Mouse (Mus musculus) CH12.LX (cell line): ENCODE results near the gene Rsph3b. TPM values are rescaled to one million over a fixed set of nuclear protein-coding genes. Genes with fewer than 3 reads are reported as not detected.

Source experiments
- DNase-seq: peaks from one replicate; pipeline ENCODE4 v3.0.0-alpha.2; 2013; ENCODE audit errors: extremely low read depth
- H3K27ac ChIP-seq: 2 replicates; pipeline ENCODE4 v1.5.1; 2012; ENCODE audit warnings: low read depth, mild to moderate bottlenecking, control low read depth, moderate library complexity; ENCODE audit not compliant: insufficient read depth
- H3K27me3 ChIP-seq: replicated peaks from 2 replicates; pipeline ENCODE3; 2012; ENCODE audit warnings: inconsistent platforms
- H3K36me3 ChIP-seq, 2 experiments: replicated peaks in 1 of 2; 2 replicates each; pipeline versions ENCODE3 to v1.6.1; 2012; ENCODE audit warnings: inconsistent platforms in 1 of 2, low read length in 1 of 2, mild to moderate bottlenecking in 1 of 2, mixed read lengths in 1 of 2, moderate library complexity in 1 of 2; ENCODE audit not compliant: control insufficient read depth in 1 of 2, insufficient read depth in 1 of 2
- H3K4me1 ChIP-seq, 2 experiments: 2 replicates each; pipeline ENCODE4 v1.6.1; 2012; ENCODE audit warnings: inconsistent platforms in 1 of 2, moderate library complexity in 1 of 2; ENCODE audit not compliant: insufficient read depth in 2 of 2, control insufficient read depth in 1 of 2
- H3K4me2 ChIP-seq: 2 replicates; pipeline ENCODE4 v1.6.1; 2012; ENCODE audit warnings: low read depth, mild to moderate bottlenecking, control low read depth; ENCODE audit not compliant: poor library complexity, insufficient read depth, severe bottlenecking
- H3K4me3 ChIP-seq, 3 experiments: fragments of 150-350 bp in 1 of 3; sonication (generic) in 1 of 3; replicated peaks in 1 of 3; 2 replicates each; pipeline versions ENCODE3 to v1.5.1; 2011 to 2012; ENCODE audit warnings: low read depth in 2 of 3, low read length in 2 of 3, mild to moderate bottlenecking in 2 of 3, moderate library complexity in 2 of 3, control low read depth in 1 of 3, improper control_type of control experiment in 1 of 3, inconsistent platforms in 1 of 3, mixed read lengths in 1 of 3; ENCODE audit not compliant: poor library complexity in 1 of 3
- H3K79me2 ChIP-seq: replicated peaks from 2 replicates; pipeline ENCODE4 v1.6.1; 2012; ENCODE audit warnings: mild to moderate bottlenecking, moderate library complexity; ENCODE audit not compliant: control insufficient read depth, poor library complexity, insufficient read depth, severe bottlenecking; ENCODE audit errors: extremely low read depth
- H3K9ac ChIP-seq: 2 replicates; pipeline ENCODE4 v1.6.1; 2012; ENCODE audit warnings: low read depth, mild to moderate bottlenecking, control low read depth, moderate library complexity; ENCODE audit not compliant: insufficient read depth
- H3K9me3 ChIP-seq: replicated peaks from 2 replicates; pipeline ENCODE3; 2012; ENCODE audit warnings: low read length, inconsistent platforms, mixed read lengths
- BHLHE40 ChIP-seq: IDR thresholded peaks from 2 replicates; pipeline ENCODE4 v1.6.1; 2011; ENCODE audit warnings: mild to moderate bottlenecking, low read depth, low read length, improper control_type of control experiment
- CHD2 ChIP-seq: IDR thresholded peaks from 2 replicates; pipeline ENCODE4 v1.6.1; 2011; ENCODE audit warnings: low read length, improper control_type of control experiment
- ETS1 ChIP-seq: conservative IDR thresholded peaks from 2 replicates; pipeline ENCODE4 v1.6.1; 2012; ENCODE audit warnings: low read depth, mild to moderate bottlenecking, inconsistent platforms, low read length, improper control_type of control experiment, moderate library complexity
- GABPA ChIP-seq: IDR thresholded peaks from 2 replicates; pipeline ENCODE4 v1.6.1; 2012; ENCODE audit warnings: low read depth, low read length, improper control_type of control experiment, inconsistent platforms; ENCODE audit not compliant: insufficient replicate concordance
- IRF4 ChIP-seq: IDR thresholded peaks from 2 replicates; pipeline ENCODE4 v1.6.1; 2014; ENCODE audit warnings: low read depth, mild to moderate bottlenecking, inconsistent platforms, low read length, improper control_type of control experiment
- KAT2A ChIP-seq: IDR thresholded peaks from 2 replicates; pipeline ENCODE4 v1.6.1; 2012; ENCODE audit warnings: low read length, improper control_type of control experiment, inconsistent platforms; ENCODE audit not compliant: insufficient replicate concordance
- MEF2A ChIP-seq: IDR thresholded peaks from 2 replicates; pipeline ENCODE4 v1.6.1; 2014; ENCODE audit warnings: low read depth, mild to moderate bottlenecking, inconsistent platforms, low read length, improper control_type of control experiment, borderline replicate concordance
- MYC ChIP-seq: IDR thresholded peaks from 2 replicates; pipeline ENCODE4 v1.6.1; 2011; ENCODE audit warnings: low read depth, mild to moderate bottlenecking, improper control_type of control experiment, low read length
- NELFE ChIP-seq: IDR thresholded peaks from 2 replicates; pipeline ENCODE4 v1.6.1; 2011; ENCODE audit warnings: low read depth, low read length, improper control_type of control experiment
- NRF1 ChIP-seq: IDR thresholded peaks from 2 replicates; pipeline ENCODE4 v1.6.1; 2014; ENCODE audit warnings: low read depth, mild to moderate bottlenecking, inconsistent platforms, low read length, improper control_type of control experiment, moderate library complexity
- POLR2AphosphoS2 ChIP-seq: IDR thresholded peaks from 2 replicates; pipeline ENCODE4 v1.6.1; 2011; ENCODE audit warnings: low read depth, low read length, improper control_type of control experiment
- RAD21 ChIP-seq: IDR thresholded peaks from 2 replicates; pipeline ENCODE4 v1.6.1; 2011; ENCODE audit warnings: low read depth, mild to moderate bottlenecking, low read length, improper control_type of control experiment, moderate library complexity
- RCOR1 ChIP-seq: conservative IDR thresholded peaks from 2 replicates; pipeline ENCODE4 v1.6.1; 2012; ENCODE audit warnings: low read depth, mild to moderate bottlenecking, inconsistent platforms, low read length, improper control_type of control experiment
- SMC3 ChIP-seq: IDR thresholded peaks from 2 replicates; pipeline ENCODE4 v1.6.1; 2011; ENCODE audit warnings: low read depth, low read length, improper control_type of control experiment
- TBP ChIP-seq: conservative IDR thresholded peaks from 2 replicates; pipeline ENCODE4 v1.6.1; 2011; ENCODE audit warnings: low read depth, low read length, improper control_type of control experiment
- ZKSCAN1 ChIP-seq: IDR thresholded peaks from 2 replicates; pipeline ENCODE4 v1.6.1; 2012; ENCODE audit warnings: low read depth, inconsistent platforms, low read length, improper control_type of control experiment, borderline replicate concordance
- ZMIZ1 ChIP-seq: IDR thresholded peaks from 2 replicates; pipeline ENCODE4 v1.6.1; 2012; ENCODE audit warnings: low read depth, mild to moderate bottlenecking, inconsistent platforms, low read length, improper control_type of control experiment
- ZNF384 ChIP-seq: IDR thresholded peaks from 2 replicates; pipeline ENCODE4 v1.6.1; 2012; ENCODE audit warnings: low read depth, low read length, improper control_type of control experiment, inconsistent platforms
- dilution Hi-C: fragments of 300-500 bp; cut with MboI; formaldehyde crosslinking; loops from 2 replicates; pipeline ENCODE4 v1.14.3; 2020; ENCODE audit warnings: low sequenced_read_pairs; ENCODE audit not compliant: extremely low pct_unique_long_range_greater_than_20kb, extremely low pct_ligation_motif_present
- in situ Hi-C: fragments of 300-500 bp; cut with MboI; formaldehyde crosslinking; loops from 3 replicates; pipeline ENCODE4 v1.14.3; 2019; ENCODE audit warnings: low sequenced_read_pairs, low pct_ligation_motif_present, low pct_unique_long_range_greater_than_20kb, mixed read lengths
- polyA plus RNA-seq: library from polyadenylated mRNA; unstranded; fragments of >175 nt; gene quantifications from 2 replicates; pipeline ENCODE4 v1.2.1, GENCODE M21; 2012; ENCODE audit warnings: low read depth; ENCODE audit not compliant: insufficient read length
- total RNA-seq, 2 experiments: library from RNA; depleted of rRNA; stranded (reverse); fragments of 300-350 nt in 1 of 2; fragments of >200 nt in 1 of 2; gene quantifications; 2 replicates each; pipeline ENCODE4 v1.2.3; 2012 to 2014

Gene Rsph3b
- total and polyA plus RNA-seq, 3 experiments = 8.3 to 19.7 (median 12.2) TPM

GRCm38 (mm10) chr17:6896756-6897155 lies 51.7 kb downstream of the Rsph3b start:
- H3K4me1 ChIP-seq = no peaks in the 10 kb centered on the region
- in situ Hi-C loops (loop anchor here (10.0 kb wide), 1 partner anchor 172 kb away; no protein-coding TSS in a partner anchor), dilution Hi-C loops (no loop called here)
- no peaks in the 10 kb centered on the region for H3K27me3 ChIP-seq
- H3K9me3 ChIP-seq = no peaks in the 10 kb centered on the region
- H3K27ac ChIP-seq = no peak overlapping the region
- no peaks in the 10 kb centered on the region for H3K36me3 ChIP-seq
- no peak overlapping the region for H3K9ac ChIP-seq
- no peak for TF ChIP-seq GABPA
- TF ChIP-seq KAT2A = no peak
- no peak for TF ChIP-seq POLR2AphosphoS2
- no peak for TF ChIP-seq ZMIZ1
- TF ChIP-seq MYC = no peak
- TF ChIP-seq TBP = no peak
- no peak for TF ChIP-seq MEF2A
- no peak overlapping the region for H3K4me3 ChIP-seq
- no peak for DNase-seq
- no peaks in the 10 kb centered on the region for H3K79me2 ChIP-seq
- H3K4me2 ChIP-seq = no peak overlapping the region

- no peaks in the 10 kb centered on the region for H3K9me3 ChIP-seq
- no peak for TF ChIP-seq RCOR1
- no peak for TF ChIP-seq SMC3
- TF ChIP-seq CHD2 = no peak
- TF ChIP-seq NELFE = no peak
- no peak for TF ChIP-seq IRF4
- no peak for TF ChIP-seq ZNF384
- TF ChIP-seq ETS1 = no peak
- TF ChIP-seq ZKSCAN1 = no peak
- TF ChIP-seq NRF1 = no peak
- TF ChIP-seq RAD21 = no peak
- no peak for TF ChIP-seq BHLHE40
- in situ Hi-C loops (loop anchor here (10.0 kb wide), 1 partner anchor 169 kb away; no protein-coding TSS in a partner anchor), dilution Hi-C loops (no loop called here)
- no peak overlapping the region for H3K9ac ChIP-seq
- H3K27ac ChIP-seq = no peak overlapping the region
- H3K4me1 ChIP-seq = no peaks in the 10 kb centered on the region
- H3K4me3 ChIP-seq = no peak overlapping the region
- peaks cover 2% of the 10 kb centered on the region for H3K27me3 ChIP-seq
- H3K4me2 ChIP-seq = no peak overlapping the region
- DNase-seq = no peak
- H3K36me3 ChIP-seq = no peaks in the 10 kb centered on the region
- no peaks in the 10 kb centered on the region for H3K79me2 ChIP-seq
These were observed 55.1 kb downstream of the Rsph3b start for GRCm38 (mm10) chr17:6893332-6893731.
